Mouse (Mus musculus) monocyte, adult 5-6 weeks (primary cell): ENCODE results near the gene Cplx3. TPM values are rescaled to one million over a fixed set of nuclear protein-coding genes. Genes with fewer than 3 reads are reported as not detected.

Source experiments
- ATAC-seq: fragments of 153-309, 156-312 bp; replicated peaks from 2 replicates; pipeline ENCODE4 v1.8.0; 2017; ENCODE audit warnings: mild to moderate bottlenecking; ENCODE audit not compliant: low TSS enrichment, insufficient number of reproducible peaks, severe bottlenecking, poor library complexity, low FRiP score
- total RNA-seq: library from RNA; stranded (forward); fragments of 200-1000, 200-491, 200-594 nt; gene quantifications from 3 replicates; pipeline ENCODE4 v1.2.3, GENCODE M21; 2017

Cplx3 gene
- total RNA-seq, 1 experiment from 2014 or later = not detected

DNA sequence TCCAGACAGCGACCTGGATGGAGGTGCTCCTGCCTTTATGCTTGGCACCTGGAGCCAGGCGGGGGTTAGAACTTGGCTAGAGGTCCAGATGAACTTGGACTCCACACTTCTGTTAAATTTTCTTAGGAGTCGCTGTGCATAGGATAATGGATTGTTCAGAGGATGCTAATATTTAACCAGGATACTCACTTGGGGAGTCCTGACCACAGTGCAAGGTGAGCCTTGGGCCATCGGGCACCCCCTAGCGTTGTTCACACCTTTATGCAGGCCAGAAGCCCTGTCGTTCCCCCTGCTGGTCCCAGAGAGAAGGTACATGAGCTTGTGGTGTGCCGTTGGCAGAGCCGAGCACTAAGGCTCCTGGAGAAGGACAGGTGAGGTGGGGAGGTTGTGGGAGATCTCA is 39.2 kb downstream of the Cplx3 start:
- no peak for ATAC-seq

GRCm38 (mm10) chr9:57565741-57566221 is 40.3 kb downstream of the Cplx3 start:
- peak; percentile 44 for ATAC-seq

DNA sequence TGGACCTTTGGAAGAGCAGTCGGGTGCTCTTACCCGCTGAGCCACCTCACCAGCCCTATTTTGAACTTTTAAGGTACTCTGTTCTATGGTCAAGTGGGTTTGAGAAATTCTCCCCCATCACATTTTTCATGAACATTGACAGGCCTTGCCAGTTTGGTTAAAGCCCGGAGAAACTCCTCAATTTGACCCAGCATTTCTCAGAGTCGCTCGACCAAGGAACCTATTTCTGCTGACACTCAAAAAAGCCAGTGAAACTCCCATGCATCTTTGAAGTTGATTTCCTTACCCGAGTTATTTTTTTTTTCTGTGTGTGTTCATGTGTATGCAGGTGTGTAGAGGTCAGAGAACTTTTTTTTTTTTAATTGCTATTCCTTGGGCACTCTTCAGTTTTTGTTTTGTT is 41.5 kb downstream of the Cplx3 start:
- no peak for ATAC-seq

- ATAC-seq = no peak
These were observed 43.1 kb downstream of the Cplx3 start for GRCm38 (mm10) chr9:57562896-57563372.

GRCm38 (mm10) chr9:57561711-57562099 is 44.4 kb downstream of the Cplx3 start:
- ATAC-seq = peak; percentile 15; the same call in 1 of the 2 replicates

DNA sequence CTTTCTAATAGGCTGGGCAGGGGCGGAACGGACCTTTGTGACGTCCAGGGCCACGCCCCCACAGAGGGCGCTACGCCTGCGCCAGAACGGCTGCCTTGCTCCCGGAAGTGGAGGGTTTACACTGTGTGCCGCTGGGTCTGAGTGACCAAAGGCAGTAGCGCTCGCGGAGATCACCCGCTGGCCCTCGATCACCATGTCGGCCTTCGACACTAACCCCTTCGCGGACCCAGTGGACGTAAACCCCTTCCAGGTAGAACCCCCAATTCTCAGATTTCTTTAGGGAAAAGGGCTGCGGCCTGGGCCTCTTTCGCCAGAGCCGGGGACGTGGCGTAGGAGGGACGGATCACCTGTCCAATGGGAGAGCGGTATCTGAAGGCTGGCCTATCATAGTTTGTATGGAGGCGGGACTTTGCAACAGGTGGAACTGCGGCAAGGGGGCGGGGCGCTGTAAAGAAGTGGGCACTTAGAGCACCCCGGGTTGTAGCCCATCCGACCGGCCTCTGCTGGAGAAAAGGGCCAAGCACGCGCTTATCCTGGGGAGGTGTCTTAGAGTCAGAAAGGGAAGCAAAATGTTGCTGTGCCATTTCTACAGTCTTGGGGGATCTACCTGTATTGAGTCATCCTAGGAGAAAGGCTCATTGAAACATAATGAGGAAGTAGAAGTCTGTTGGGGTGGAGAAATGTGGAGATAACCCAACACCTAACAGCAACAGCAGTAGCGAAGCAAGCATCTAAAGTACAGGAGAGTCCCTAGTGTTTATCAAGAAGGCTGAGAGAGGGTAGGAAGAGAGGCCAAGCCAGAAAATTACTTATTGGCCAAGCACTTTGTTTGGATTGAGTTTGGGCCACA is 45.0 kb downstream of the Cplx3 start, which contains the start of gene Scamp2:
TSS of gene Scamp2 (plus strand) at position 83 of the 850 bp plus-strand sequence.
- peak; percentile 89 for ATAC-seq

- no peak for ATAC-seq
These were observed 45.8 kb downstream of the Cplx3 start for GRCm38 (mm10) chr9:57560263-57560662.

GRCm38 (mm10) chr9:57559568-57559967 is 46.5 kb downstream of the Cplx3 start:
- ATAC-seq = no peak

- no peak for ATAC-seq
These were observed 47.5 kb downstream of the Cplx3 start for GRCm38 (mm10) chr9:57558625-57559024.

GRCm38 (mm10) chr9:57557215-57557614 is 48.9 kb downstream of the Cplx3 start:
- ATAC-seq = no peak

DNA sequence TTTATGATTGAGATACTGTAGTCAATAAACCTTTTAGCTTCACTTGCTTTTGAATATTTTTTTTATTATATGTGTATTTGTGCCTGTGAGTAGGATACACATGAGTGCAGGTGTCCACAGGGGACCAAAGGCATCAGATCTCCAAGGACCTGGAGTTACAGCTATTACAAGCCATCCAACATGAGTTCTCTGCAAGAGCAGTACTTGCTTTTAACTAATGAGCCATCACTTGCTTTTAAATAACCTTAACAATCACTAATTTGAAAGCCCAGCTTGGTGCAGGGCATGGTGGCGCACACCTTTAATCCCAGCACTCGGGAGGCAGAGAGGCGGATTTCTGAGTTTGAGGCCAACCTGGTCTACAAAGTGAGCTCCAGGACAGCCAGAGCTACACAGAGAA is 51.3 kb downstream of the Cplx3 start:
- no peak for ATAC-seq

DNA sequence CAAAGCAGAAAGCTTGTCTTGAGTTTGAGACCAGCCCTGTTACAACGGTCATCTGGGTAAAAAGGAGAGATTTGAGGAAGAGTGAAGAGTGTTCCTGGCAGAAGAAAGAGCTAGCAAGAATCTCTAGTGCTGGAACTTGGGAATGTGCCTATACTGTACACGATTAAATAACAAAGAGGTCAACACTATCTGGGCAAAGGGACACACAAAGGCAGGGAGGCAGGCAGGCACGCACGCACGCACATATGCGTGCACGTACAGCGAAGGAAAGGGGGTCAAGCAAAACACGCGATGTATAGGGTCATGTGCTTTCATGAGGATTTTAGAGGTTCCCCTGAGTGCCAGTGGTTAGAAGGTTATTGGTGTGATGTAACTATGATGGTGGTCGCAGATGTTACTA is 53.0 kb downstream of the Cplx3 start:
- ATAC-seq = no peak

GRCm38 (mm10) chr9:57552139-57552887 is 53.8 kb downstream of the Cplx3 start, which contains the start of gene Mpi:
Gene Mpi, minus strand, starts transcription at chr9:57552763.
- ATAC-seq = peak; percentile 67

GRCm38 (mm10) chr9:57550126-57550862 is 55.8 kb downstream of the Cplx3 start:
- ATAC-seq = no peak

Other genes starting within 250 kb of the Cplx3 start
- gene Ppcdc, start 166.2 kb downstream of the Cplx3 start, total RNA-seq = 19.8 to 46.2 TPM (median 27.2 TPM) in 3 replicates
- not detected in 3 replicates for gene Scamp5, start 138.2 kb downstream of the Cplx3 start, total RNA-seq
- not detected in 3 replicates for gene Rpp25, start 102.3 kb downstream of the Cplx3 start, total RNA-seq
- 54.8 to 108 TPM (median 74.5 TPM) in 3 replicates for gene Cox5a, start 85.0 kb downstream of the Cplx3 start, total RNA-seq
- gene Fam219b, start 68.8 kb downstream of the Cplx3 start, total RNA-seq = 17.5 to 23.5 TPM (median 18.2 TPM) in 3 replicates
- 1.9 to 7.7 TPM (median 7.5 TPM) in 3 replicates for gene Mpi, start 53.5 kb downstream of the Cplx3 start, total RNA-seq
- gene Scamp2, start 45.3 kb downstream of the Cplx3 start, total RNA-seq = 30.6 to 40.9 TPM (median 34.3 TPM) in 3 replicates
- gene Ulk3, start 16.8 kb downstream of the Cplx3 start, total RNA-seq = 3.8 to 20.7 TPM (median 20.3 TPM) in 3 replicates
- not detected in 3 replicates for gene Lman1l, start 14.5 kb upstream of the Cplx3 start, total RNA-seq
- gene Csk, start 47.4 kb upstream of the Cplx3 start, total RNA-seq = 332 to 455 TPM (median 337 TPM) in 3 replicates
- not detected in 3 replicates for gene Cyp1a2, start 77.4 kb upstream of the Cplx3 start, total RNA-seq
- not detected in 3 replicates for gene Cyp1a1, start 81.6 kb upstream of the Cplx3 start, total RNA-seq
- 2.6 to 7.9 TPM (median 3.7 TPM) in 3 replicates for gene Edc3, start 102.3 kb upstream of the Cplx3 start, total RNA-seq
- gene Clk3, start 159.6 kb upstream of the Cplx3 start, total RNA-seq = 97.1 to 158 TPM (median 125 TPM) in 3 replicates
- gene Arid3b, start 230.5 kb upstream of the Cplx3 start, total RNA-seq = 9.1 to 26.5 TPM (median 10.0 TPM) in 3 replicates